Mouse (Mus musculus): Measurements from ENCODE around the gene Pcp4l1. TPM values are rescaled to one million over a fixed set of nuclear protein-coding genes. Genes with fewer than 3 reads are reported as not detected.

Gene Pcp4l1
- polyA plus RNA-seq, 1 experiment from 2014 or later: 46.4 TPM

- ATAC-seq (replicated peaks; ENCODE audit: insufficient number of reproducible peaks, insufficient read depth, low FRiP score, low read depth): no peak
- Histone ChIP-seq H3K4me3 (no peak overlapping the region), H3K27me3 (no peaks in the 10 kb centered on the region), H3K4me1 (replicated peaks) (peaks cover 51% of the 10 kb centered on the region), H3K9ac (no peak overlapping the region), H3K36me3 (no peaks in the 10 kb centered on the region), H3K4me2 (0 out of 2 replicates have a peak overlapping the region, but pooled peaks have one; percentile 24), H3K27ac (peak overlapping the region; percentile 82), H3K9me3 (replicated peaks) (no peaks in the 10 kb centered on the region)
- 54% methylated on average over 7 of the region's 7 CpGs for WGBS
These were observed 11.8 kb downstream of the Pcp4l1 start for GRCm38 (mm10) chr1:171184314-171184713.

- Histone ChIP-seq H3K27ac (peak overlapping the region; percentile 82), H3K9ac (no peak overlapping the region), H3K4me2 (peak overlapping the region; percentile 24), H3K9me3 (replicated peaks) (no peaks in the 10 kb centered on the region), H3K27me3 (no peaks in the 10 kb centered on the region), H3K4me3 (no peak overlapping the region), H3K4me1 (replicated peaks) (peaks cover 44% of the 10 kb centered on the region), H3K36me3 (no peaks in the 10 kb centered on the region)
- ATAC-seq (replicated peaks; ENCODE audit: insufficient number of reproducible peaks, insufficient read depth, low FRiP score, low read depth): peak; percentile 67
- WGBS: 35% methylated on average over 3 of the region's 3 CpGs
These were observed 12.4 kb downstream of the Pcp4l1 start for GRCm38 (mm10) chr1:171183620-171184019.

GRCm38 (mm10) chr1:171183025-171183424 lies 13.0 kb downstream of the Pcp4l1 start:
- H3K27ac ChIP-seq: peak overlapping the region; percentile 82; the same call in 1 of the 2 replicates
- H3K27me3 ChIP-seq: no peaks in the 10 kb centered on the region
- H3K4me1 ChIP-seq (replicated peaks): peaks cover 38% of the 10 kb centered on the region
- ATAC-seq (replicated peaks; ENCODE audit: insufficient number of reproducible peaks, insufficient read depth, low FRiP score, low read depth): no peak
- no peak overlapping the region for H3K4me2 ChIP-seq
- H3K36me3 ChIP-seq: no peaks in the 10 kb centered on the region
- H3K9ac ChIP-seq: no peak overlapping the region
- WGBS: 86% methylated on average over 3 of the region's 3 CpGs
- H3K4me3 ChIP-seq: no peak overlapping the region
- no peaks in the 10 kb centered on the region for H3K9me3 ChIP-seq (replicated peaks)

GRCm38 (mm10) chr1:171179487-171180171 lies 16.4 kb downstream of the Pcp4l1 start:
- Histone ChIP-seq H3K27ac (0 out of 2 replicates have a peak overlapping the region, but pooled peaks have one; percentile 26), H3K9ac (no peak overlapping the region), H3K4me1 (replicated peaks) (peaks cover 19% of the 10 kb centered on the region), H3K4me2 (no peak overlapping the region), H3K9me3 (replicated peaks) (no peaks in the 10 kb centered on the region), H3K36me3 (no peaks in the 10 kb centered on the region), H3K27me3 (no peaks in the 10 kb centered on the region), H3K4me3 (no peak overlapping the region)
- 0 out of 2 replicates have a peak, but pooled peaks have one; percentile 45 for ATAC-seq (replicated peaks; ENCODE audit: insufficient number of reproducible peaks, insufficient read depth, low FRiP score, low read depth)
- 56% methylated on average over 5 of the region's 5 CpGs for WGBS

- Histone ChIP-seq H3K9ac (no peak overlapping the region), H3K9me3 (replicated peaks) (no peaks in the 10 kb centered on the region), H3K27me3 (no peaks in the 10 kb centered on the region), H3K4me2 (no peak overlapping the region), H3K4me3 (no peak overlapping the region), H3K27ac (no peak overlapping the region), H3K36me3 (no peaks in the 10 kb centered on the region), H3K4me1 (replicated peaks) (peaks cover 11% of the 10 kb centered on the region)
- 90% methylated on average over 8 of the region's 8 CpGs for WGBS
- no peak for ATAC-seq (replicated peaks; ENCODE audit: insufficient number of reproducible peaks, insufficient read depth, low FRiP score, low read depth)
These were observed 23.3 kb downstream of the Pcp4l1 start for GRCm38 (mm10) chr1:171172779-171173178.

- Histone ChIP-seq H3K27ac (peak overlapping the region; percentile 77), H3K9ac (no peak overlapping the region), H3K4me2 (no peak overlapping the region), H3K4me1 (replicated peaks) (peaks cover 11% of the 10 kb centered on the region), H3K36me3 (no peaks in the 10 kb centered on the region), H3K27me3 (no peaks in the 10 kb centered on the region), H3K4me3 (no peak overlapping the region), H3K9me3 (replicated peaks) (no peaks in the 10 kb centered on the region)
- 21% methylated on average over 3 of the region's 3 CpGs for WGBS
- peak; percentile 62 for ATAC-seq (replicated peaks; ENCODE audit: insufficient number of reproducible peaks, insufficient read depth, low FRiP score, low read depth)
These were observed 24.9 kb downstream of the Pcp4l1 start for GRCm38 (mm10) chr1:171171138-171171537.

GRCm38 (mm10) chr1:171169913-171170312 lies 26.2 kb downstream of the Pcp4l1 start:
- Histone ChIP-seq H3K4me2 (no peak overlapping the region), H3K27ac (no peak overlapping the region), H3K27me3 (no peaks in the 10 kb centered on the region), H3K9me3 (replicated peaks) (no peaks in the 10 kb centered on the region), H3K9ac (no peak overlapping the region), H3K4me1 (replicated peaks) (peaks cover 11% of the 10 kb centered on the region), H3K36me3 (no peaks in the 10 kb centered on the region), H3K4me3 (no peak overlapping the region)
- no peak for ATAC-seq (replicated peaks; ENCODE audit: insufficient number of reproducible peaks, insufficient read depth, low FRiP score, low read depth)
- 40% methylated on average over 3 of the region's 3 CpGs for WGBS

GRCm38 (mm10) chr1:171168906-171169305 lies 27.2 kb downstream of the Pcp4l1 start:
- H3K9me3 ChIP-seq (replicated peaks): no peaks in the 10 kb centered on the region
- no peak overlapping the region for H3K4me2 ChIP-seq
- no peaks in the 10 kb centered on the region for H3K27me3 ChIP-seq
- no peak for ATAC-seq (replicated peaks; ENCODE audit: insufficient number of reproducible peaks, insufficient read depth, low FRiP score, low read depth)
- H3K4me3 ChIP-seq: no peak overlapping the region
- H3K36me3 ChIP-seq: no peaks in the 10 kb centered on the region
- H3K9ac ChIP-seq: no peak overlapping the region
- H3K27ac ChIP-seq: no peak overlapping the region
- peaks cover 11% of the 10 kb centered on the region for H3K4me1 ChIP-seq (replicated peaks)
- WGBS: 79% methylated on average over 12 of the region's 12 CpGs

GRCm38 (mm10) chr1:171165629-171166345 lies 30.3 kb downstream of the Pcp4l1 start:
- Histone ChIP-seq H3K4me3 (no peak overlapping the region), H3K4me1 (replicated peaks) (peaks cover 2% of the 10 kb centered on the region; the same call in 1 of the 2 replicates)
- no peak for ATAC-seq (replicated peaks; ENCODE audit: insufficient number of reproducible peaks, insufficient read depth, low FRiP score, low read depth)

GRCm38 (mm10) chr1:171164258-171164657 lies 31.8 kb downstream of the Pcp4l1 start:
- Histone ChIP-seq H3K36me3 (no peaks in the 10 kb centered on the region), H3K4me3 (no peak overlapping the region), H3K9me3 (replicated peaks) (no peaks in the 10 kb centered on the region), H3K27me3 (peaks cover 9% of the 10 kb centered on the region), H3K9ac (no peak overlapping the region), H3K4me2 (no peak overlapping the region), H3K27ac (no peak overlapping the region), H3K4me1 (replicated peaks) (peaks cover 10% of the 10 kb centered on the region)
- peak; percentile 47; the same call in 1 of the 2 replicates for ATAC-seq (replicated peaks; ENCODE audit: insufficient number of reproducible peaks, insufficient read depth, low FRiP score, low read depth)
- 28% methylated on average over 3 of the region's 3 CpGs for WGBS

More at GRCm38 (mm10) chr1:171165629-171166345, 30.3 kb downstream of the Pcp4l1 start:
- H3K27ac ChIP-seq: no peak overlapping the region
- 0 out of 2 replicates have a peak, but pooled peaks cover 6% of the 10 kb centered on the region for H3K27me3 ChIP-seq
- H3K36me3 ChIP-seq: no peaks in the 10 kb centered on the region
- H3K4me2 ChIP-seq: no peak overlapping the region
- H3K9me3 ChIP-seq (replicated peaks): no peaks in the 10 kb centered on the region
- no peak overlapping the region for H3K9ac ChIP-seq
- WGBS: 52% methylated on average over 5 of the region's 5 CpGs

GRCm38 (mm10) chr1:171162526-171162925 lies 33.5 kb downstream of the Pcp4l1 start:
- WGBS: 83% methylated on average over 3 of the region's 3 CpGs
- Histone ChIP-seq H3K9ac (no peak overlapping the region), H3K4me2 (no peak overlapping the region), H3K36me3 (no peaks in the 10 kb centered on the region), H3K9me3 (replicated peaks) (no peaks in the 10 kb centered on the region), H3K27ac (no peak overlapping the region), H3K27me3 (peaks cover 19% of the 10 kb centered on the region), H3K4me3 (no peak overlapping the region), H3K4me1 (replicated peaks) (peaks cover 11% of the 10 kb centered on the region)
- ATAC-seq (replicated peaks; ENCODE audit: insufficient number of reproducible peaks, insufficient read depth, low FRiP score, low read depth): no peak
